Mouse (Mus musculus) left cerebral cortex, adult 11 months (tissue): ENCODE results near the gene Theg.

ENCODE experiments used
- DNase-seq: peaks from one replicate; pipeline ENCODE4 v3.0.0; 2022; ENCODE audit warnings: low spot score

Theg gene

GRCm38 (mm10) chr10:79554330-79555237 lies 32.5 kb downstream of the Theg start, which contains the start of gene Mier2:
Mier2 (minus strand) TSS chr10:79555199.
- peak; percentile 67 for DNase-seq

- no peak for DNase-seq
Measured at GRCm38 (mm10) chr10:79553691-79554090, 33.4 kb downstream of the Theg start.

- no peak for DNase-seq
Measured at GRCm38 (mm10) chr10:79553176-79553575, 34.0 kb downstream of the Theg start.

GRCm38 (mm10) chr10:79552531-79552930 lies 34.6 kb downstream of the Theg start:
- no peak for DNase-seq

GRCm38 (mm10) chr10:79550366-79550765 lies 36.8 kb downstream of the Theg start:
- no peak for DNase-seq

GRCm38 (mm10) chr10:79548971-79549723 lies 38.0 kb downstream of the Theg start:
- no peak for DNase-seq

- no peak for DNase-seq
Measured at GRCm38 (mm10) chr10:79548546-79548945, 38.6 kb downstream of the Theg start.

- DNase-seq = no peak
Measured at GRCm38 (mm10) chr10:79547148-79547675, 39.9 kb downstream of the Theg start.

- DNase-seq = no peak
Measured at GRCm38 (mm10) chr10:79546483-79546882, 40.6 kb downstream of the Theg start.

- DNase-seq = no peak
Measured at GRCm38 (mm10) chr10:79545891-79546290, 41.2 kb downstream of the Theg start.

- no peak for DNase-seq
Measured at GRCm38 (mm10) chr10:79544631-79545030, 42.5 kb downstream of the Theg start.

GRCm38 (mm10) chr10:79543884-79544597 lies 43.1 kb downstream of the Theg start:
- no peak for DNase-seq

- DNase-seq = no peak
Measured at GRCm38 (mm10) chr10:79542171-79542570, 45.0 kb downstream of the Theg start.

GRCm38 (mm10) chr10:79541522-79541921 lies 45.6 kb downstream of the Theg start:
- no peak for DNase-seq

GRCm38 (mm10) chr10:79540746-79541145 lies 46.4 kb downstream of the Theg start:
- DNase-seq = no peak

GRCm38 (mm10) chr10:79539701-79540495 lies 47.2 kb downstream of the Theg start:
- no peak for DNase-seq

GRCm38 (mm10) chr10:79538873-79539272 lies 48.3 kb downstream of the Theg start:
- no peak for DNase-seq

- DNase-seq = no peak
Measured at GRCm38 (mm10) chr10:79538323-79538722, 48.8 kb downstream of the Theg start.

- no peak for DNase-seq
Measured at GRCm38 (mm10) chr10:79537781-79538180, 49.4 kb downstream of the Theg start.

GRCm38 (mm10) chr10:79537271-79537670 lies 49.9 kb downstream of the Theg start:
- no peak for DNase-seq

- DNase-seq = no peak
Measured at GRCm38 (mm10) chr10:79536461-79537080, 50.6 kb downstream of the Theg start.
